Mouse (Mus musculus): ENCODE measurements around the gene Sult1c1. TPM values are rescaled to one million over a fixed set of nuclear protein-coding genes. Genes with fewer than 3 reads are reported as not detected.
"Not testable (repeated sequence)": the region's sequence is repeated elsewhere in the genome, so short reads cannot be mapped to it uniquely, and the experiment has no call there.

The Sult1c1 gene
- not detected in 2 replicates for polyA plus RNA-seq (2015; fragmentation: Nextera tagmentation; extraction: Ambion mirVana)

- ATAC-seq (ENCODE audit: insufficient read depth, low FRiP score, low read depth): no peak
- Histone ChIP-seq H3K27ac (no peak within 1 kb of the TSS), H3K9me3 (no peaks in the 10 kb centered on the region), H3K4me1 (no peaks in the 10 kb centered on the region), H3K9ac (no peak within 1 kb of the TSS), H3K4me3 (replicated peaks) (no peak within 1 kb of the TSS), H3K36me3 (no peaks in the 10 kb centered on the region), H3K4me2 (no peak within 1 kb of the TSS), H3K27me3 (replicated peaks) (no peaks in the 10 kb centered on the region)
- WGBS: 80% methylated on average over 6 of the region's 6 CpGs
Observed at GRCm38 (mm10) chr17:53990574-53990973, at the start of gene Sult1c1. Gene Sult1c1, minus strand, starts transcription at chr17:53990674.

- Histone ChIP-seq H3K4me3 (replicated peaks) (no peak overlapping the region), H3K27ac (no peak overlapping the region), H3K4me2 (no peak overlapping the region), H3K4me1 (no peaks in the 10 kb centered on the region), H3K36me3 (no peaks in the 10 kb centered on the region), H3K9ac (no peak overlapping the region), H3K27me3 (replicated peaks) (no peaks in the 10 kb centered on the region), H3K9me3 (no peaks in the 10 kb centered on the region)
- ATAC-seq (ENCODE audit: insufficient read depth, low FRiP score, low read depth): no peak
- WGBS: 0% methylated on average over 1 of the region's 1 CpGs
Observed at GRCm38 (mm10) chr17:54014204-54014603, 23.7 kb upstream of the Sult1c1 start.

- no peaks in the 10 kb centered on the region for H3K27me3 ChIP-seq (replicated peaks)
- H3K27ac ChIP-seq: no peak overlapping the region
- H3K9me3 ChIP-seq: no peaks in the 10 kb centered on the region
- H3K9ac ChIP-seq: no peak overlapping the region
- no peaks in the 10 kb centered on the region for H3K36me3 ChIP-seq
- ATAC-seq (ENCODE audit: insufficient read depth, low FRiP score, low read depth): no peak
- H3K4me1 ChIP-seq: no peaks in the 10 kb centered on the region
- H3K4me3 ChIP-seq (replicated peaks): no peak overlapping the region
- no peak overlapping the region for H3K4me2 ChIP-seq
Observed at GRCm38 (mm10) chr17:54011196-54011595, 20.7 kb upstream of the Sult1c1 start.

- ATAC-seq (ENCODE audit: insufficient read depth, low FRiP score, low read depth); H3K27ac ChIP-seq; H3K27me3 ChIP-seq (replicated peaks); H3K4me2 ChIP-seq; H3K4me1 ChIP-seq; H3K9ac ChIP-seq; H3K9me3 ChIP-seq; H3K4me3 ChIP-seq (replicated peaks); H3K36me3 ChIP-seq: not testable (repeated sequence)
- WGBS: 64% methylated on average over 1 of the region's 1 CpGs
Observed at GRCm38 (mm10) chr17:54010536-54010935, 20.1 kb upstream of the Sult1c1 start.

- no peaks in the 10 kb centered on the region for H3K4me1 ChIP-seq
- H3K27me3 ChIP-seq (replicated peaks): no peaks in the 10 kb centered on the region
- no peak for ATAC-seq (ENCODE audit: insufficient read depth, low FRiP score, low read depth)
- no peak overlapping the region for H3K9ac ChIP-seq
- WGBS: 71% methylated on average over 4 of the region's 4 CpGs
- no peak overlapping the region for H3K27ac ChIP-seq
- no peaks in the 10 kb centered on the region for H3K36me3 ChIP-seq
- H3K4me2 ChIP-seq: no peak overlapping the region
- H3K9me3 ChIP-seq: no peaks in the 10 kb centered on the region
- no peak overlapping the region for H3K4me3 ChIP-seq (replicated peaks)
Observed at GRCm38 (mm10) chr17:54003522-54003921, 13.0 kb upstream of the Sult1c1 start.

- Histone ChIP-seq H3K9me3 (no peaks in the 10 kb centered on the region), H3K4me3 (replicated peaks) (no peak overlapping the region), H3K27me3 (replicated peaks) (no peaks in the 10 kb centered on the region), H3K9ac (no peak overlapping the region), H3K36me3 (no peaks in the 10 kb centered on the region), H3K27ac (no peak overlapping the region), H3K4me1 (no peaks in the 10 kb centered on the region), H3K4me2 (no peak overlapping the region)
- WGBS: 88% methylated on average over 4 of the region's 4 CpGs
- no peak for ATAC-seq (ENCODE audit: insufficient read depth, low FRiP score, low read depth)
Observed at GRCm38 (mm10) chr17:53973606-53974005, 16.9 kb downstream of the Sult1c1 start.

- Histone ChIP-seq H3K4me3 (replicated peaks) (no peak overlapping the region), H3K27me3 (replicated peaks) (no peaks in the 10 kb centered on the region)
- 85% methylated on average over 19 of the region's 19 CpGs for WGBS
Observed at GRCm38 (mm10) chr17:53941569-53942162, 48.8 kb downstream of the Sult1c1 start.

GRCm38 (mm10) chr17:53940726-53941125 lies 49.7 kb downstream of the Sult1c1 start:
- no peaks in the 10 kb centered on the region for H3K4me1 ChIP-seq
- no peak overlapping the region for H3K4me3 ChIP-seq (replicated peaks)
- no peak overlapping the region for H3K27ac ChIP-seq
- no peak for ATAC-seq (ENCODE audit: insufficient read depth, low FRiP score, low read depth)
- no peaks in the 10 kb centered on the region for H3K36me3 ChIP-seq
- no peak overlapping the region for H3K4me2 ChIP-seq
- no peak overlapping the region for H3K9ac ChIP-seq
- 81% methylated on average over 8 of the region's 8 CpGs for WGBS
- H3K9me3 ChIP-seq: no peaks in the 10 kb centered on the region
- H3K27me3 ChIP-seq (replicated peaks): no peaks in the 10 kb centered on the region

More at GRCm38 (mm10) chr17:53941569-53942162, 48.8 kb downstream of the Sult1c1 start:
- no peaks in the 10 kb centered on the region for H3K36me3 ChIP-seq
- no peaks in the 10 kb centered on the region for H3K4me1 ChIP-seq
- H3K9ac ChIP-seq: no peak overlapping the region
- H3K4me2 ChIP-seq: no peak overlapping the region
- H3K9me3 ChIP-seq: no peaks in the 10 kb centered on the region
- H3K27ac ChIP-seq: no peak overlapping the region
- ATAC-seq (ENCODE audit: insufficient read depth, low FRiP score, low read depth): no peak

Other genes with a start within 250 kb of the Sult1c1 start
- gene Sult1c2, start 144.3 kb downstream of the Sult1c1 start, polyA plus RNA-seq (2015; fragmentation: Nextera tagmentation; extraction: Ambion mirVana): 1.4 and 1.6 TPM in 2 replicates

Measured in stomach, embryonic 15.5 days (tissue).